Mouse (Mus musculus) hindbrain, embryonic 11.5 days (tissue): ENCODE measurements around the gene Cabp7. TPM values are rescaled to one million over a fixed set of nuclear protein-coding genes. Genes with fewer than 3 reads are reported as not detected.

ENCODE experiments used
- ATAC-seq: fragments of 200-750 bp; cut with Nextera tagmentation; 2 replicates; pipeline ENCODE4 v1.8.0; 2017; ENCODE audit warnings: mild to moderate bottlenecking, moderate TSS enrichment, moderate library complexity; ENCODE audit not compliant: low FRiP score
- DNase-seq: peaks from one replicate; pipeline ENCODE4 v3.0.0-alpha.2; 2015; ENCODE audit warnings: low spot score
- H3K27ac ChIP-seq: fragments of 300-500 bp; sonication (generic); 2 replicates; pipeline ENCODE4 v1.5.1; 2014; ENCODE audit warnings: mild to moderate bottlenecking, low read depth, low read length
- H3K27me3 ChIP-seq: fragments of 300-500 bp; sonication (generic); 2 replicates; pipeline ENCODE4 v1.6.1; 2014; ENCODE audit warnings: mild to moderate bottlenecking, low read length, moderate library complexity, mixed read lengths; ENCODE audit not compliant: control insufficient read depth, insufficient read depth
- H3K36me3 ChIP-seq: fragments of 300-500 bp; sonication (generic); 2 replicates; pipeline ENCODE4 v1.6.1; 2014; ENCODE audit warnings: mild to moderate bottlenecking, low read length, moderate library complexity, mixed read lengths; ENCODE audit not compliant: control insufficient read depth, insufficient read depth
- H3K4me1 ChIP-seq: fragments of 300-500 bp; sonication (generic); replicated peaks from 2 replicates; pipeline ENCODE4 v1.6.1; 2014; ENCODE audit warnings: low read length, mixed read lengths; ENCODE audit not compliant: control insufficient read depth, insufficient read depth
- H3K4me2 ChIP-seq: fragments of 300-500 bp; sonication (generic); replicated peaks from 2 replicates; pipeline ENCODE4 v1.6.1; 2014; ENCODE audit warnings: mild to moderate bottlenecking, low read depth, low read length
- H3K4me3 ChIP-seq: fragments of 300-500 bp; sonication (generic); 2 replicates; pipeline ENCODE4 v1.5.1; 2014; ENCODE audit warnings: low read depth, low read length
- H3K9ac ChIP-seq: fragments of 300-500 bp; sonication (generic); 2 replicates; pipeline ENCODE4 v1.6.1; 2014; ENCODE audit warnings: low read depth, low read length
- H3K9me3 ChIP-seq: fragments of 300-500 bp; sonication (generic); 2 replicates; pipeline ENCODE4 v1.6.1; 2016; ENCODE audit warnings: low read length; ENCODE audit not compliant: control insufficient read depth
- WGBS: fragments of 180-500 bp; shearing (Covaris S2); extraction: QIAGEN DNeasy Blood & Tissue Kit; methylation state at CpG from one replicate; pipeline ENCODE4 v1.1.7; 2014; 5-methylcytosine and 5-hydroxymethylcytosine counted together
- polyA plus RNA-seq: library from polyadenylated mRNA; unstranded; fragments of >200 nt; fragmentation: Nextera tagmentation; extraction: Ambion mirVana; gene quantifications from 2 replicates; pipeline ENCODE4 v1.2.1, GENCODE M21; 2014

Gene Cabp7
- polyA plus RNA-seq, 1 experiment from 2014 or later: 0.90 TPM

- DNase-seq (no peak), ATAC-seq (no peak)
- H3K4me3 ChIP-seq: no peak overlapping the region
- no peak overlapping the region for H3K4me2 ChIP-seq
- no peaks in the 10 kb centered on the region for H3K9me3 ChIP-seq
- no peak overlapping the region for H3K27ac ChIP-seq
- no peaks in the 10 kb centered on the region for H3K36me3 ChIP-seq
- no peaks in the 10 kb centered on the region for H3K27me3 ChIP-seq
- no peaks in the 10 kb centered on the region for H3K4me1 ChIP-seq
- WGBS: 85% methylated on average over 7 of the region's 7 CpGs
- H3K9ac ChIP-seq: no peak overlapping the region
Measured at GRCm38 (mm10) chr11:4690353-4690752, 56.2 kb downstream of the Cabp7 start.

GRCm38 (mm10) chr11:4688632-4689380 lies 57.8 kb downstream of the Cabp7 start:
- no peaks in the 10 kb centered on the region for H3K36me3 ChIP-seq
- H3K4me1 ChIP-seq: no peaks in the 10 kb centered on the region
- ATAC-seq (no peak), DNase-seq (no peak)
- H3K9ac ChIP-seq: no peak overlapping the region
- no peak overlapping the region for H3K4me3 ChIP-seq
- no peaks in the 10 kb centered on the region for H3K27me3 ChIP-seq
- 73% methylated on average over 11 of the region's 11 CpGs for WGBS
- H3K4me2 ChIP-seq: no peak overlapping the region
- no peaks in the 10 kb centered on the region for H3K9me3 ChIP-seq
- no peak overlapping the region for H3K27ac ChIP-seq

DNA sequence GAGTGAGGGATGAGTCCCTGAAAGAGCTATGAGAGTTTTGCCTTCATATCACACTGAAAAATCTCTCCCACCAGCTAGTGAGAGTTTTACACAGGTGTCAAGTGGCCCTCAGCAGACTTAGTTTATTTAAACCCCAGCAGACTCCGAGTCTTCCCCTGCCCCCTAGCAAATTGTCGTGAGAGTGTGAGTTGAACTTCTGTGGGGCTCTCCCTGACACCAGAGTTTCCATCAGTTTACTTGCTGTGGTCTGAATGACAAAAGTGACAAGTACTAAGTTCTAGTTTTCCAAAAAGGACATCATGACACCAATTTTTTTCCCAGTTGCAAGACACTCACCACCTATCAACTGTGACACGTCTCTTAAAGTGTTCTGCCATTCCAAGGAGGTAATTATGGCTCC lies 58.7 kb downstream of the Cabp7 start:
- Histone ChIP-seq H3K36me3 (0 out of 2 replicates have a peak, but pooled peaks cover 2% of the 10 kb centered on the region), H3K4me2 (no peak overlapping the region), H3K9me3 (no peaks in the 10 kb centered on the region), H3K27ac (no peak overlapping the region), H3K27me3 (no peaks in the 10 kb centered on the region), H3K4me1 (no peaks in the 10 kb centered on the region), H3K4me3 (no peak overlapping the region), H3K9ac (no peak overlapping the region)
- DNase-seq (no peak), ATAC-seq (no peak)
- WGBS: 71% methylated on average over 3 of the region's 3 CpGs

DNA sequence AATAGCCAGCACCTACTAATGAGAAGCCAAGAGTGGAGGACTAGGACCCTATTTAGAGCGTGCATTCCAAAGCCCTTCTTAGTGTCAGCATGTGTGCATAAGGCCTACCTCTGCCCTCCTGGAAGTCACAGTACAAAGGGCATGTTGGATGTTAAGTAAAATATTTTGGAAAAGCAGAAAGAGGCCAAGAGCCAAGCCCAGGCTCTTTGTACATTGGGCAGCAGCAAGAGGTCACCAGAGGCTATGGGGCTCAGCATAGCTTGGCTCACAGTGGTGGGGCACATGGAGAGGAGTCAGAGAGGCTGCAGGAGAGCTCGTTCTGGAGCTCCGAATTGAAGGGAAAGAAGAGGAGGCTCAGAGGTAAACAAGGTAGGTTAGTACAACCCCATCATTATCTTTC lies 59.6 kb downstream of the Cabp7 start:
- H3K9me3 ChIP-seq: no peaks in the 10 kb centered on the region
- no peak overlapping the region for H3K4me2 ChIP-seq
- 0 out of 2 replicates have a peak, but pooled peaks cover 2% of the 10 kb centered on the region for H3K36me3 ChIP-seq
- no peaks in the 10 kb centered on the region for H3K27me3 ChIP-seq
- 76% methylated on average over 3 of the region's 3 CpGs for whole genome bisulfite sequencing
- no peak overlapping the region for H3K27ac ChIP-seq
- H3K4me1 ChIP-seq: no peaks in the 10 kb centered on the region
- H3K9ac ChIP-seq: no peak overlapping the region
- ATAC-seq: no peak
- H3K4me3 ChIP-seq: no peak overlapping the region
- no peak for DNase-seq

Other genes with a start within 250 kb of the Cabp7 start
- gene Mtmr3, start 151.9 kb downstream of the Cabp7 start, polyA plus RNA-seq: 29.2 and 33.1 TPM in 2 replicates
- gene Gm11032, start 126.7 kb downstream of the Cabp7 start, polyA plus RNA-seq: not detected in 2 replicates
- gene Ascc2, start 109.0 kb downstream of the Cabp7 start, polyA plus RNA-seq: 31.5 and 33.2 TPM in 2 replicates
- 533 and 550 TPM in 2 replicates for gene Uqcr10, start 42.4 kb downstream of the Cabp7 start, polyA plus RNA-seq
- 80.8 and 82.6 TPM in 2 replicates for gene Zmat5, start 42.1 kb downstream of the Cabp7 start, polyA plus RNA-seq
- 49.9 and 51.7 TPM in 2 replicates for gene Nf2, start 102.8 kb upstream of the Cabp7 start, polyA plus RNA-seq
- 80.8 and 85.7 TPM in 2 replicates for gene Nipsnap1, start 127.2 kb upstream of the Cabp7 start, polyA plus RNA-seq
- 61.9 and 64.7 TPM in 2 replicates for gene Thoc5, start 148.5 kb upstream of the Cabp7 start, polyA plus RNA-seq
- gene Nefh, start 201.3 kb upstream of the Cabp7 start, polyA plus RNA-seq: 0.82 and 1.2 TPM in 2 replicates
- gene Ap1b1, start 240.0 kb upstream of the Cabp7 start, polyA plus RNA-seq: 60.7 and 61.3 TPM in 2 replicates